Comparison of ENCODE assay signal across 25 mouse cellular contexts in genomic region chr11:107748243-107749035, GRCm38 (mm10). TPM values are rescaled to one million over a fixed set of nuclear protein-coding genes. Genes with fewer than 3 reads are reported as not detected.
"Had no signal": no experiment of that assay in that cellular context is flagged by ENCODE, and none has a peak within 500 bp of the region (broad histone marks: within the 10 kb centered on the region; RNA-seq: fewer than 3 reads in every experiment).

No protein-coding gene starts in this region.

- H3K4me1 ChIP-seq: liver, embryonic 13.5 days; midbrain, embryonic 10.5 days had no signal

- H3K9ac ChIP-seq: liver, embryonic 13.5 days; midbrain, embryonic 13.5 days; neural tube, embryonic 12.5 days had no signal

- H3K4me3 ChIP-seq: layer of hippocampus, adult 2 months; liver, embryonic 13.5 days; midbrain, embryonic 10.5 days; midbrain, embryonic 13.5 days; neural tube, embryonic 12.5 days had no signal

- H3K27ac ChIP-seq: kidney, postnatal 0 days; layer of hippocampus, adult 2 months; liver, embryonic 13.5 days; midbrain, embryonic 10.5 days; midbrain, embryonic 13.5 days; neural tube, embryonic 12.5 days had no signal

- H3K4me2 ChIP-seq: liver, embryonic 13.5 days; midbrain, embryonic 13.5 days; neural tube, embryonic 12.5 days had no signal

- DNase-seq: kidney, adult 2 months; kidney, postnatal 25 days; layer of hippocampus, adult 9-11 months; liver, embryonic 13.5 days; lung, adult 2 months; lung, postnatal 14 days; lung, postnatal 4 days; right cerebral cortex, adult 18-20 months; right cerebral cortex, postnatal 14 days; right cerebral cortex, postnatal 4 days; thymus, adult 18-20 months; thymus, postnatal 36 days had no signal

- ATAC-seq: midbrain, embryonic 13.5 days; midbrain, embryonic 16.5 days had no signal

- H3K9me3 ChIP-seq: liver, embryonic 13.5 days; midbrain, embryonic 10.5 days; midbrain, embryonic 13.5 days; neural tube, embryonic 12.5 days had no signal

- H3K36me3 ChIP-seq: liver, embryonic 13.5 days; neural tube, embryonic 12.5 days had no signal

- H3K27me3 ChIP-seq: liver, embryonic 13.5 days; midbrain, embryonic 13.5 days; neural tube, embryonic 12.5 days had no signal

RNA-seq across cellular contexts. Expression of gene Cacng1, which starts 32.1 kb away (rescaled TPM):
- total RNA-seq: layer of hippocampus, adult 2 months; layer of hippocampus, postnatal 25 days; left cerebral cortex, postnatal 36 days; liver, adult 2 months; megakaryocyte progenitor cell, adult 5-6 weeks; monocyte, adult 5-6 weeks; neutrophil, adult 5-6 weeks had no signal
- polyA plus RNA-seq: kidney, embryonic 14.5 days had no signal

RNA-seq across cellular contexts. Expression of gene Cacng4, which starts 45.9 kb away (rescaled TPM):
- total RNA-seq: liver, adult 2 months; megakaryocyte progenitor cell, adult 5-6 weeks; monocyte, adult 5-6 weeks; neutrophil, adult 5-6 weeks had no signal
- polyA plus RNA-seq: liver, adult 2 months had no signal
